Mouse (Mus musculus): Measurements from ENCODE around the gene Ccm2l. TPM values are rescaled to one million over a fixed set of nuclear protein-coding genes. Genes with fewer than 3 reads are reported as not detected.

The Ccm2l gene
- polyA plus RNA-seq, 1 experiment from 2014 or later = 1.7 TPM

DNA sequence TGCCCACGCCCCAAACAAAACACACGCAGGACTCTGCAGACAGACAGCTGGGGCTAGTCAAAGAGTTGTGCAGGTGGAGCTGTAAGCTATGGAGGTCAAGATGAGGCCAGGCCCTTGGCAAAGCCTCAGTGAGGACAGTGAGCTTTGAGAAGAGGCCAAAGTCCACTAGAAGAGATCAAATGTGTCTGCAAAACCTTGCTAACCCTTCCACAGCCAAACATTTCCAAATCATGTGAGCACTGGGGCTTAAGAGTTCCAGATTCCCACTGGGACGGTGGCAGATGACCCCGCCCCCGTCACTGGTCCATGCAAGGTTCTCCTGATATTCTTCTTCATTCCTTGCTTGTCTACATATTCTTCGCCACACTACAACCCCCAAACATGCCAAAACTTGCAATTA, 16.1 kb downstream of the Ccm2l start:
- no peak overlapping the region for H3K9ac ChIP-seq
- WGBS = 87% methylated on average over 6 of the region's 6 CpGs
- ATAC-seq (ENCODE audit: low FRiP score) = no peak

DNA sequence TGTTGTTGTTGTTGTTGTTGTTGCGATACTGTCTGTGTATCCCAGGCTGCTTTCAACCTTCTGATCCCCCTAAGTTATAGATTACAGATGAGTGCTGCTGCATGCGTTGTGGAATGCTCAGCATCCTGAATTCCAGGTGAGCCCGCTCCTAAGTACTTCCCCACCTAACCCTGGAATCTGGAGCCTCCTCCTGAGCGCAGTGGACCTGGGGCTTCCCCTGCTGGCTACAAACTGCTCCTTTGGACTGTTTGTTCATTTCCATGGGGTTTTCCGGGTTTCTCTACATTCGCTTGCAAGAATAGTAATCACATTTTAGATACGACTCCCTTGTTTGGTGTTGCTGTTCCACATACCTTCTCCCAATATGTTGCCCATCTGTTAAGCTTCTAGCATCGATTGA, 17.5 kb downstream of the Ccm2l start:
- Histone ChIP-seq H3K4me1 (no peaks in the 10 kb centered on the region), H3K4me3 (replicated peaks) (no peak overlapping the region), H3K9ac (no peak overlapping the region), H3K27ac (no peak overlapping the region), H3K27me3 (peaks cover 7% of the 10 kb centered on the region; the same call in 1 of the 2 replicates), H3K9me3 (no peaks in the 10 kb centered on the region), H3K36me3 (replicated peaks) (no peaks in the 10 kb centered on the region), H3K4me2 (no peak overlapping the region)
- WGBS = 88% methylated on average over 8 of the region's 8 CpGs
- no peak for ATAC-seq (ENCODE audit: low FRiP score)

More for the DNA sequence above, 16.1 kb downstream of the Ccm2l start:
- no peaks in the 10 kb centered on the region for H3K36me3 ChIP-seq (replicated peaks)
- no peak overlapping the region for H3K4me3 ChIP-seq (replicated peaks)
- peaks cover 7% of the 10 kb centered on the region for H3K27me3 ChIP-seq
- no peaks in the 10 kb centered on the region for H3K4me1 ChIP-seq
- H3K27ac ChIP-seq = no peak overlapping the region
- no peak overlapping the region for H3K4me2 ChIP-seq
- no peaks in the 10 kb centered on the region for H3K9me3 ChIP-seq

DNA sequence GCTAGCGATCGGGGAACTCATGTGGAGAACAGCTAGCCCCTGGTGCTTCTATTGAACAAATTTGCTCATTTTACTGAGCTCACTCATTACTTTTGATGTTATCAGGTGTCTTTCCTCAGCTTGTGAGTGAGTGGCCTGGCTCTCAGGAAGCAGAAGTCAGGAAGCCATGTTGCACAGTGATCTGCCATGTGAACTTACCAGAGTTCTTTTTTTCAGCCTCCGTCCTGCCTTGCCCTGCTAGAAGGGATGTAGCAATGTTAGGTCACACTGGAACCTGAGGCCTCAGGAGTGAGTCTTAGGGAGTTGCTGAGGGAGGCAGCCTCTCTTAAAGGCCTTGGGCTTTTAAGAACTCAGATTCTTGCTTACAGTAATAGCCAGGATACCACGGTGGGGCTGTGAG, 18.1 kb downstream of the Ccm2l start:
- no peaks in the 10 kb centered on the region for H3K9me3 ChIP-seq
- 87% methylated on average over 4 of the region's 4 CpGs for WGBS
- no peak for ATAC-seq (ENCODE audit: low FRiP score)

DNA sequence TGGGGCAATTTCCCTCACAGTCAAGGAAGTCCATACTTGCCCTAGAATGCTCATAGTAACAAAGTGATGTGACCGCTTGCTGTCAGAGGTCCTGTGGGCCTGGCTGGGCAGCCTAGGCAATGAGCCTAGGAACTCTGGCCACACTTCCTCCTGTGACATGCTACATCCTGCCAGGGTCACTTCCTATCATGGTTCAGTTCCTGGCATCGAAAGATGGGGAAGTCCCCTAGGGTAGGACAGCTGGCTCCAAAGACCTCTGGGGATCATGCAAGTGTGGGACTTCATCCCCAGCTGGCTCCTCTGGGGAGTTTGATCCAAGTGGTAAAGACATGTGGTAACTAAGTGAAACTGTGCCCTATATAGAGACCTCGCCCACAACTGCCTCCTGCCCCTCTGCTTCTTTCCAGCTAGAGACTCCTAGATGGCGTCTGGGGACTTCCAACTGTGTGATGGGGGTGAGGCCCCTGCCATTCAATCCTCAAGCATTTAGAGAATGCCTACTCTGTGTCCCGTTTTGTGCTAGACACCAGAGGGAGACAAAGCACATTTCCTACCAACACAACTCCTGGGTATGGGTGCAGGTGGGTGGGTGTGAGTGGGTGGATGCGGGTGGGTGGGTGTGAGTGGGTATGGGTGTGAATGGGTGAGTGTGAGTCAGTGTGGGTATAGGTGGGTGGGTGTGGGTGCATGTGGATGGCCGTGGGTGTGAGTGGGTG, 18.7 kb downstream of the Ccm2l start:
- 61% methylated on average over 7 of the region's 7 CpGs for WGBS
- no peak overlapping the region for H3K27ac ChIP-seq
- no peak for ATAC-seq (ENCODE audit: low FRiP score)
- no peak overlapping the region for H3K4me3 ChIP-seq (replicated peaks)
- H3K9me3 ChIP-seq = no peaks in the 10 kb centered on the region
- no peaks in the 10 kb centered on the region for H3K36me3 ChIP-seq (replicated peaks)
- no peaks in the 10 kb centered on the region for H3K4me1 ChIP-seq
- no peak overlapping the region for H3K9ac ChIP-seq
- no peak overlapping the region for H3K4me2 ChIP-seq
- peaks cover 7% of the 10 kb centered on the region; the same call in 1 of the 2 replicates for H3K27me3 ChIP-seq

More for the DNA sequence above, 18.1 kb downstream of the Ccm2l start:
- H3K36me3 ChIP-seq (replicated peaks) = no peaks in the 10 kb centered on the region
- H3K27ac ChIP-seq = no peak overlapping the region
- no peak overlapping the region for H3K9ac ChIP-seq
- H3K27me3 ChIP-seq = peaks cover 7% of the 10 kb centered on the region; the same call in 1 of the 2 replicates
- no peaks in the 10 kb centered on the region for H3K4me1 ChIP-seq
- H3K4me3 ChIP-seq (replicated peaks) = no peak overlapping the region
- H3K4me2 ChIP-seq = no peak overlapping the region

DNA sequence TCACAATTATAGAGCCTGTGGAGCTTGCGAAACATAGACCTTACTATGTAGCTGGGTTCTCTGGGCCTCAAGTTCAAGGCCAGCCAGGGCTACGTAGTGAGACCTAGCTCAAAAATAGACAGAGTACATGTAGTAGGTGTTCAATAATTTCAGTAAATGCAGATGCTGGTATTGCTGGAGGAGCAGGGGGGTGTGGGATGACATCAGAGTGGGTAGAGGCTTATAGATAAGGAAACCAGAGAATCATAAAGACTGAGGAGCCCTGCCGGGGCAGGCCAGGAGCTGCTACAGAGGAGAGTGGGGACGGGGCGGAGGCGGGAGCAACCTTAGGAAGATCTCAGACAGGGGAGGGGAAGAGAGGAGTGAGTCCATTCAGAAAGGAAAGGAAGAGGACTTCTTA, 19.8 kb downstream of the Ccm2l start:
- H3K4me1 ChIP-seq = no peaks in the 10 kb centered on the region
- no peaks in the 10 kb centered on the region for H3K9me3 ChIP-seq
- 96% methylated on average over 6 of the region's 6 CpGs for WGBS
- H3K4me3 ChIP-seq (replicated peaks) = no peak overlapping the region
- no peak overlapping the region for H3K4me2 ChIP-seq
- no peak overlapping the region for H3K27ac ChIP-seq
- ATAC-seq (ENCODE audit: low FRiP score) = no peak
- H3K27me3 ChIP-seq = peaks cover 7% of the 10 kb centered on the region; the same call in 1 of the 2 replicates
- H3K36me3 ChIP-seq (replicated peaks) = no peaks in the 10 kb centered on the region
- H3K9ac ChIP-seq = no peak overlapping the region

- 86% methylated on average over 4 of the region's 4 CpGs for WGBS
- ATAC-seq (ENCODE audit: low FRiP score) = no peak
Measured at GRCm38 (mm10) chr2:153086166-153086565, 20.4 kb downstream of the Ccm2l start.

DNA sequence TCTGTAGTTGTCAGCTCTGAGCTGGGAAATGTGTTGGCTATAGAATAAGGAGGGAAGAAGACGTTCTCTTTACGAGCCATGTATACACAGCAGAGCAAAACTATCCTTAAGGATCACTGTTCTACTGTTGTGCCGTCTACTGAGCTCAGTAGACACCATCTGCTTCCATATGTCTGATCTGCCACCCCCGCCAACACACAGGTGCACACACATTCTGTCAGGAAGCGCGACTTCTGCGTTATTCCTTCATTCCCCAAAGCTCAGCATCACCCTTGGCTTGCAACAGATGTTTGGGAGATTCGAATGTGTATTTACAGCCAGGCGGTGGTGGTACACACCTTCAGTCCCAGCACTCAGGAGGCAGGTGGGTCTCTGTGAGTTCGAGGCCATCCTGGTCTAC, 21.3 kb downstream of the Ccm2l start:
- no peak overlapping the region for H3K27ac ChIP-seq
- no peaks in the 10 kb centered on the region for H3K9me3 ChIP-seq
- ATAC-seq (ENCODE audit: low FRiP score) = no peak
- H3K4me3 ChIP-seq (replicated peaks) = no peak overlapping the region
- H3K27me3 ChIP-seq = 0 out of 2 replicates have a peak, but pooled peaks cover 3% of the 10 kb centered on the region
- H3K9ac ChIP-seq = no peak overlapping the region
- H3K4me1 ChIP-seq = no peaks in the 10 kb centered on the region
- H3K4me2 ChIP-seq = no peak overlapping the region
- 88% methylated on average over 10 of the region's 10 CpGs for whole genome bisulfite sequencing
- H3K36me3 ChIP-seq (replicated peaks) = no peaks in the 10 kb centered on the region

More at GRCm38 (mm10) chr2:153086166-153086565, 20.4 kb downstream of the Ccm2l start:
- Histone ChIP-seq H3K27me3 (0 out of 2 replicates have a peak, but pooled peaks cover 3% of the 10 kb centered on the region), H3K36me3 (replicated peaks) (no peaks in the 10 kb centered on the region), H3K4me3 (replicated peaks) (no peak overlapping the region), H3K4me1 (no peaks in the 10 kb centered on the region), H3K4me2 (no peak overlapping the region), H3K27ac (no peak overlapping the region), H3K9ac (no peak overlapping the region), H3K9me3 (no peaks in the 10 kb centered on the region)

GRCm38 (mm10) chr2:153089316-153089715, 23.6 kb downstream of the Ccm2l start:
- no peak overlapping the region for H3K9ac ChIP-seq
- H3K4me1 ChIP-seq = no peaks in the 10 kb centered on the region
- H3K4me2 ChIP-seq = no peak overlapping the region
- no peaks in the 10 kb centered on the region for H3K36me3 ChIP-seq (replicated peaks)
- no peaks in the 10 kb centered on the region for H3K27me3 ChIP-seq
- 56% methylated on average over 2 of the region's 2 CpGs for WGBS
- H3K4me3 ChIP-seq (replicated peaks) = no peak overlapping the region
- no peak for ATAC-seq (ENCODE audit: low FRiP score)
- no peak overlapping the region for H3K27ac ChIP-seq
- H3K9me3 ChIP-seq = no peaks in the 10 kb centered on the region

DNA sequence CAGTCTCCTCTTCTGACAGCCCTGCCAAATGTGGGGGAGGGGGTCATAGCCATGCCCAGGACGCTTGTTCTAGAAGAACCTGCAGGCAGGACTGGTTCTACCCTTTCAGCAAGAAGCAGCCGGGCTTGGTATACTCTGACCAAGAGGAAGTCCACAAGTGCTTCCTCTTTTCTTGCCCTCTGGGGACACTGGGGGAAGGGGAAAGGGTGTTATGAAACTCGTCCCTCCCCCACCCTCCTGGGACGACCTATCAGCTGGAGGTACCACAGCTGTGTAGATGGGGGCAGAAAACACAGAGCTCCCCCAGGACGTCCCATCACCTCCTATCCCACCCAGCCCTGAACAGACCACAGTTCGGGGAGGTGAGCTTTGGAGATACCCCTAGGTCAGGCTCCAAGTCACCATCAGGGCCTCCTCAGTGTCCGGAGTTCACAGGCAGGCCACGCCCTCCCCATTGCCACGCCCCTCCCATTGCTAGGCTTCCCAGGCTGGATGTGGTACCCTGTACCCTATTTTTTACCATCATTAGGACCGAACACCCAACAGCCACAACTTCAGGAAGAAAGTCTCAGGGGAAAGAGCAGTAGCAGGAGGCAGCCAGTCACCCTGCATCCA, 24.9 kb downstream of the Ccm2l start:
- no peaks in the 10 kb centered on the region for H3K9me3 ChIP-seq
- H3K36me3 ChIP-seq (replicated peaks) = no peaks in the 10 kb centered on the region
- H3K27ac ChIP-seq = no peak overlapping the region
- no peaks in the 10 kb centered on the region for H3K4me1 ChIP-seq
- no peak overlapping the region for H3K4me3 ChIP-seq (replicated peaks)
- H3K9ac ChIP-seq = no peak overlapping the region
- 41% methylated on average over 10 of the region's 10 CpGs for WGBS
- no peak overlapping the region for H3K4me2 ChIP-seq
- no peaks in the 10 kb centered on the region for H3K27me3 ChIP-seq
- ATAC-seq (ENCODE audit: low FRiP score) = no peak

DNA sequence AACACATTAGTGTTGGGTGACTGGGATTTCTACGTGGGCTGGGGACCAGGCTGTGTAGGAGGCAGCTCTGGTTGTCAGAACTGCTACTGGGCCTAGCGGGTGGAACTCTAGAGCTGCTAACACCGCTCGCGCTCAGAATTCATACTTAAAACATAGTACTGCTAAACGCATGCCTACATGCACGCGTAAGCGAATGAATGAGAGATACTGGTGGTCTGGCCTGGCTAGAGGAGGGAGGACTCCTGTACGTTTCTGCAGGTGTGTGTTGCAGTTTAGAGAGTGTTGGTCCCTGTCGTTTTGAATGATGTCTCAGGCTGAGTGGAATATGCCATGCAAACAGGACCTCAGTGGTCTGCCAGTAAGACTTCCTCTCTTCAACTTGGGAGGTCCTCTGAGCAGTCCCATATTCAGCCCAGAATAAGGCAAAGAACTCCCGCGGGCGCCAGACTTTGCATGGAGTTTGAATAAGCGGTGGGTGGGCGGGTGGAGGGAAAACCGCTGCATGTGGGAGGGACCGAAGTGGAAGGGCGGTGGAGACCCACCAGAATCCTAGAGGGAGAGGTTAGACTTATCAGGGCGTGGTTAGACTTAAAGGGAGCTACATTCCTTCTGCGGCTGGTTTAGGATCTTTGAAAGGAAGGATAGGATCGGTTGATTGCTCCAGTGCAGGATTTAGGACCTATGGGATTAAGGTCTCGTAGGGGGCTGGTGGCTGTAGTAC, 41.5 kb downstream of the Ccm2l start:
- H3K4me3 ChIP-seq (replicated peaks) = peak overlapping the region; percentile 43
- no peak overlapping the region for H3K9ac ChIP-seq
- H3K27me3 ChIP-seq = peaks cover 57% of the 10 kb centered on the region
- no peak for ATAC-seq (ENCODE audit: low FRiP score)
- peaks cover 19% of the 10 kb centered on the region for H3K4me1 ChIP-seq
- WGBS = 30% methylated on average over 23 of the region's 23 CpGs
- no peaks in the 10 kb centered on the region for H3K36me3 ChIP-seq (replicated peaks)
- no peak overlapping the region for H3K27ac ChIP-seq
- no peaks in the 10 kb centered on the region for H3K9me3 ChIP-seq
- peak overlapping the region; percentile 72 for H3K4me2 ChIP-seq

DNA sequence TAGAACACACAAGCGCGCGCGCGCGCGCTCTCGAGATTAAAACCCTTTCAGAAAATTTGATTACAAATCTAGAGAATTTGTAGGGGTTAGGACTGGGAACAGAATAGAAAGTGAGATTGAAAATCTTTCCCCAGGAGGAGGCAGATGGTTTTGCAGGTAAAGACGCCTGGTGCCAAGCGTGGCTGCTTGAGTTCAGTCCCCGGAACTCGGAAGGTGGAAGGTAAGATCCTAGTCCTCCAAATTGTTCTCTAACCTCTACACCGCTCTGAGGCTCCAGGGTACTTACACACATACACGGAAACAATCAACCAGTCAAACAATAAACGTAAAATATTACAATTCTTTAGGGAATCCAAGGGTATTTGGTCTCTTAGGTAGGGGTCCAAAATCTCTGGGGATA, 42.0 kb downstream of the Ccm2l start:
- Histone ChIP-seq H3K27me3 (peaks cover 62% of the 10 kb centered on the region), H3K36me3 (replicated peaks) (no peaks in the 10 kb centered on the region)
- WGBS = 1% methylated on average over 15 of the region's 15 CpGs

More for the DNA sequence above, 42.0 kb downstream of the Ccm2l start:
- Histone ChIP-seq H3K4me3 (replicated peaks) (peak overlapping the region; percentile 43), H3K4me1 (peaks cover 19% of the 10 kb centered on the region), H3K9ac (no peak overlapping the region), H3K9me3 (no peaks in the 10 kb centered on the region), H3K4me2 (peak overlapping the region; percentile 72), H3K27ac (no peak overlapping the region)
- ATAC-seq (ENCODE audit: low FRiP score) = no peak

All from forebrain, embryonic 12.5 days (tissue).